Mouse (Mus musculus) liver, embryonic 16.5 days (tissue): ENCODE measurements around the gene Aldh3b2. TPM values are rescaled to one million over a fixed set of nuclear protein-coding genes. Genes with fewer than 3 reads are reported as not detected.

ENCODE experiments used
- ATAC-seq: fragments of 200-750 bp; cut with Nextera tagmentation; 2 replicates; pipeline ENCODE4 v1.8.0; 2017; ENCODE audit warnings: low read depth, mild to moderate bottlenecking, moderate number of reproducible peaks, moderate library complexity
- H3K27ac ChIP-seq: fragments of 300-500 bp; sonication (generic); 2 replicates; pipeline ENCODE4 v1.5.1; 2014; ENCODE audit warnings: mild to moderate bottlenecking, low read length
- H3K27me3 ChIP-seq: fragments of 300-500 bp; sonication (generic); 2 replicates; pipeline ENCODE4 v1.6.1; 2014; ENCODE audit warnings: low read depth, low read length, mixed read lengths; ENCODE audit not compliant: control insufficient read depth, insufficient read depth
- H3K36me3 ChIP-seq: fragments of 300-500 bp; sonication (generic); 2 replicates; pipeline ENCODE4 v1.6.1; 2014; ENCODE audit warnings: mild to moderate bottlenecking; ENCODE audit not compliant: control insufficient read depth, insufficient read depth
- H3K4me1 ChIP-seq: fragments of 300-500 bp; sonication (generic); 2 replicates; pipeline ENCODE4 v1.6.1; 2014; ENCODE audit warnings: low read depth, low read length, mixed read lengths; ENCODE audit not compliant: control insufficient read depth
- H3K4me2 ChIP-seq: fragments of 300-500 bp; sonication (generic); 2 replicates; pipeline ENCODE4 v1.6.1; 2014; ENCODE audit warnings: low read depth, low read length, mixed read lengths
- H3K4me3 ChIP-seq: fragments of 300-500 bp; sonication (generic); 2 replicates; pipeline ENCODE4 v1.5.1; 2014; ENCODE audit warnings: low read depth, mild to moderate bottlenecking, low read length
- H3K9ac ChIP-seq: fragments of 300-500 bp; sonication (generic); 2 replicates; pipeline ENCODE4 v1.6.1; 2014; ENCODE audit warnings: low read depth, low read length
- H3K9me3 ChIP-seq: fragments of 300-500 bp; sonication (generic); replicated peaks from 2 replicates; pipeline ENCODE4 v1.6.1; 2016; ENCODE audit warnings: low read length; ENCODE audit not compliant: control insufficient read depth
- WGBS: fragments of 180-500 bp; shearing (Covaris S2); extraction: QIAGEN DNeasy Blood & Tissue Kit; methylation state at CpG from one replicate; pipeline ENCODE4 v1.1.7; 2014; ENCODE audit not compliant: insufficient replicate concordance; 5-methylcytosine and 5-hydroxymethylcytosine counted together
- polyA plus RNA-seq: library from polyadenylated mRNA; unstranded; fragments of >200 nt; fragmentation: Nextera tagmentation; extraction: Ambion mirVana; gene quantifications from 2 replicates; pipeline ENCODE4 v1.2.1, GENCODE M21; 2015

Gene Aldh3b2
- polyA plus RNA-seq, 1 experiment from 2014 or later: 0.24 TPM

DNA sequence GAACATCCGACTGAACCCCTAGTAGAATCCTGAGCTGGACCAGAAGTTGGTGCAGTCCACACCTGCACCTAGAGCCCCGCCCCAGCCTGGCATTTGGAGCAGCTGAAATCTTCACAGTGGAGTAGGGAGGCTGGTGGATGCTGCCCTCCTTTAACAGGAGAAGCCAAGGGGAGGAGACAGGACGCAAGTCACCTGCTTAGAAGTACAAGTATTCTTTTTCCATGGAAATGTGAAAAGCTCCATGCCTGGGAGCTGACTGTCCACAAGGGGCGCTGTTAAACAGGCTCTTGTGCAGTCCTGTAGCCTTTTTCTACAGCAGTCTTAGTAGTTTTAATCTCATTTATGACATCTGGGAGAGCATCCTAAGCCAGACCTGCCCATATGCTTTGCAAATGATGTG lies 16.6 kb downstream of the Aldh3b2 start:
- no peaks in the 10 kb centered on the region for H3K36me3 ChIP-seq
- no peak overlapping the region for H3K9ac ChIP-seq
- no peak overlapping the region for H3K4me2 ChIP-seq
- no peak for ATAC-seq
- H3K9me3 ChIP-seq: no peaks in the 10 kb centered on the region
- H3K4me1 ChIP-seq: peaks cover 25% of the 10 kb centered on the region
- WGBS: 80% methylated on average over 4 of the region's 4 CpGs
- no peak overlapping the region for H3K4me3 ChIP-seq
- no peak overlapping the region for H3K27ac ChIP-seq
- H3K27me3 ChIP-seq: no peaks in the 10 kb centered on the region

DNA sequence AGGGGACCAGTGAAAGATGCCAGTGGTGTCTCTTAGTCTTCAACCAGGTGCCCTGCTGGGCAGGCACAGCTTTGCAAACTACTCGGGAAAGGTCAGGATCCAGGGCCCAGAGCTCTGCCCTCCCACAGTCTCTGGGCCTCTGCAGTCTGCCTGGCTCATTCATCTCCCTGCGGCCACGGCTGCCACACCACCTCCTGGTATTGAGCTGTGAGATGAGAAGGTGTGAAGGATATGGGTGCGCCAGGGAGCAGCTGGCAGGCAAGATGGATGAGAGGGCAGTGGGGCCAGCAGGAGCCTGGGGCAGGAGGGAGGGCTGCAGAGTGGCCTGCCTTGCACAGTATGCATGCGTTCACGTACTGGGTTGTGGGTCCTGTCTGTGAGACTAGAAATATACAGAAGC lies 18.7 kb downstream of the Aldh3b2 start:
- Histone ChIP-seq H3K4me3 (no peak overlapping the region), H3K4me1 (peaks cover 15% of the 10 kb centered on the region), H3K4me2 (no peak overlapping the region), H3K36me3 (no peaks in the 10 kb centered on the region), H3K9me3 (no peaks in the 10 kb centered on the region), H3K27ac (no peak overlapping the region), H3K9ac (no peak overlapping the region), H3K27me3 (no peaks in the 10 kb centered on the region)
- WGBS: 66% methylated on average over 6 of the region's 6 CpGs
- no peak for ATAC-seq

DNA sequence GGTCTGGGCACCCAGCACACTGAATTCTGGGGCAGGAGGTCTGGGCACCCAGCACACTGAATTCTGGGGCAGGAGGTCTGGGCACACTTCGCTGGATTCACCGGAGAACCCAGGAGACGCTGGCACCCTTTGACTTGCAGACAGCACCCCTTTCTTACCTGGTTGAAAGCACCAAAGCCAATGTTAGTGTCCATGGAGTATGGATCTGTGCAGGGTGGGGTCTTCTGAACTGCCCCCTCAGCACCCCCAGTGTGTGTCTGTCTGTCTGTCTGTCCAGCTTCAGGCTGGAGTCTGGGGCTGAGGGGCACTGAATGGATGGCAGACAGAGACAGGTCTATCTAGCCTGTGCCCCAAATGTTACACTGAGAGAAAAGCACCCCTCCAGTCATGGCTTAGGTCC lies 19.4 kb downstream of the Aldh3b2 start:
- Histone ChIP-seq H3K9me3 (no peaks in the 10 kb centered on the region), H3K4me3 (no peak overlapping the region), H3K9ac (no peak overlapping the region), H3K4me1 (peaks cover 7% of the 10 kb centered on the region; the same call in 1 of the 2 replicates), H3K27ac (no peak overlapping the region), H3K4me2 (no peak overlapping the region), H3K27me3 (no peaks in the 10 kb centered on the region), H3K36me3 (no peaks in the 10 kb centered on the region)
- 89% methylated on average over 3 of the region's 3 CpGs for WGBS
- no peak for ATAC-seq

DNA sequence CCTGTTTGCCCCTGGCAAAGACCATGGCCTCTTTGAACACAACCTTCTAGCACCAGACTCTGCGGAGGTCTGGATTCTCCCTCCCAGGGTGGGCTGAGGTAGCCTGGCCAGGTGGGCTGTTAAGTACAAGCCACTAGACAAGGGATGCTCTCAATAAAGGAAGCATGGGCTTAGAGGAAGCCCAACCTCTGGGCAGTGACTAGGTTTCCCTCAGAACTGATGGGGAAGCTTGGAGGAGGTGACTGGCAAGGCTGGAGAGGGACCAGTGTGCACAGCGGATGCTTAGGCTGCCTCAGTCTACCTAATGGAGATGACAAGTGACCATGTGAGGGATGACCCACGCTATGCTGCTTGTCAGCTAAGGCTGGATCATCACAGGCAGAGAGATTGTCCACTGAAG lies 19.8 kb downstream of the Aldh3b2 start:
- no peak for ATAC-seq
- no peaks in the 10 kb centered on the region for H3K27me3 ChIP-seq
- no peak overlapping the region for H3K27ac ChIP-seq
- WGBS: 53% methylated on average over 3 of the region's 3 CpGs
- H3K9ac ChIP-seq: no peak overlapping the region
- H3K4me2 ChIP-seq: no peak overlapping the region
- no peaks in the 10 kb centered on the region for H3K36me3 ChIP-seq
- H3K4me3 ChIP-seq: no peak overlapping the region
- H3K4me1 ChIP-seq: 0 out of 2 replicates have a peak, but pooled peaks cover 3% of the 10 kb centered on the region
- no peaks in the 10 kb centered on the region for H3K9me3 ChIP-seq

DNA sequence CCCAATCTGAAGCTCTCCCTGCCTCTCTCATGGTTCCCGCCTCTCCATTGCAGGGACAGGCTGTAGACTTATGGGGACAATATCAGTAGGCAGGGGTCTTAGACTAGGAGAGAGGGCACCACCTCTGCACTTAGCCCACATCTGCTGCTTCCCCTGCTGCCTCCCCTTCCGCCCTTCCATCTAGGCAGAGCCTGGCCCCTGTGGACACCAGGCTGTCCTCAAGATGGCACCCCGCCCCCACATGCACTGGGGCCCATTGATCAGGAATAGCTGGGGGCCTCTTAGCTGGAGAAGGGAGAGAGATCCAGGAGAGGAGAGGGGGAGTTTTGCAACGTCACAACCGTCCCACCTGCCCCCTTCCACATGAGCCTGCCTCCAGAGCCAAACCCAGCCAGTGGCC lies 20.3 kb downstream of the Aldh3b2 start, which contains the start of gene Tbx10:
Tbx10 (plus strand) TSS at position 337 of the 400 bp plus-strand sequence.
- Histone ChIP-seq H3K9me3 (no peaks in the 10 kb centered on the region), H3K4me2 (no peak within 1 kb of the TSS), H3K4me3 (no peak within 1 kb of the TSS), H3K4me1 (no peaks in the 10 kb centered on the region), H3K9ac (no peak within 1 kb of the TSS), H3K27me3 (no peaks in the 10 kb centered on the region), H3K36me3 (no peaks in the 10 kb centered on the region), H3K27ac (no peak within 1 kb of the TSS)
- no peak for ATAC-seq
- WGBS: 34% methylated on average over 5 of the region's 5 CpGs

DNA sequence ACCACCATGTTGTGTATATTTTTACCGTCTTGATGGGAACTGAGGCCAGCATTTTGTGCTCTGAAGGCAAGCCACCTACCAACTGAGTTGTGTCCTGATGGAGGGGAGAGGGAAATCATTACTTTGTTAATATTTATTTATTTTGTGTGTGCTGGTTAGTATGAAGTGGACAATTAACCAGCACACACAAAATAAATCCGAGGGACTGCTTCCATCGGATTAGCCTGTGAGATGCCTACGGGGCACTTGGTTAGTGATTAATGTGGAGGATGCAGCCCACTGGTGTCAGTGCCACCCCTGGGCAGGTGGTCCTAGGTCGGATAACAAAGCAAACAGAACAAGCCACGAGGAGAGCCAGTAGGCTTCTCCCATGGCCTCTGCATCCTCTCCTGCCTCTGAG lies 22.8 kb downstream of the Aldh3b2 start:
- Histone ChIP-seq H3K4me2 (no peak overlapping the region), H3K27me3 (no peaks in the 10 kb centered on the region), H3K4me1 (peaks cover 7% of the 10 kb centered on the region), H3K9me3 (no peaks in the 10 kb centered on the region), H3K4me3 (no peak overlapping the region), H3K9ac (no peak overlapping the region), H3K36me3 (no peaks in the 10 kb centered on the region), H3K27ac (no peak overlapping the region)
- no peak for ATAC-seq
- 62% methylated on average over 6 of the region's 6 CpGs for WGBS

DNA sequence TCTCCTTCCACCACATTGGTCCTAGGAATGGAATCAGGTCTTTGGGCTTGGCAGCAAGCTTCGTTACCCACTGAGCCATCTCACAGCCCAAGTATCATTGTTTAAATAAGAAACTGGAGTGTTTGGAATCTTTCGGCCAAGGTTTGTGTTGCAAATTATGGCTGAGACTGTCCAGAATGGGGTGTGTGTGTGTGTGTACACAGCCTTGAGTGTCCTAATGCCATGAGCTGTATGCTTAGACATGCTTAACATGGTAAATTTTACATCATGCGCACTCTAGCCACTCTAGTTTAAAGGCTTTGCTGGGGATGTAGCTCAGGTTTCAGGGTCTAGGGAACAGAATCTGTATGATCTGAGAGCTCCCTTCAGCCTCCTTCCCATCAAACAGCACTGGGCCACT lies 23.4 kb downstream of the Aldh3b2 start:
- no peaks in the 10 kb centered on the region for H3K9me3 ChIP-seq
- no peaks in the 10 kb centered on the region for H3K27me3 ChIP-seq
- no peak for ATAC-seq
- H3K27ac ChIP-seq: no peak overlapping the region
- H3K4me1 ChIP-seq: peaks cover 7% of the 10 kb centered on the region
- WGBS: 76% methylated on average over 3 of the region's 3 CpGs
- no peak overlapping the region for H3K4me2 ChIP-seq
- H3K4me3 ChIP-seq: no peak overlapping the region
- no peak overlapping the region for H3K9ac ChIP-seq
- no peaks in the 10 kb centered on the region for H3K36me3 ChIP-seq

DNA sequence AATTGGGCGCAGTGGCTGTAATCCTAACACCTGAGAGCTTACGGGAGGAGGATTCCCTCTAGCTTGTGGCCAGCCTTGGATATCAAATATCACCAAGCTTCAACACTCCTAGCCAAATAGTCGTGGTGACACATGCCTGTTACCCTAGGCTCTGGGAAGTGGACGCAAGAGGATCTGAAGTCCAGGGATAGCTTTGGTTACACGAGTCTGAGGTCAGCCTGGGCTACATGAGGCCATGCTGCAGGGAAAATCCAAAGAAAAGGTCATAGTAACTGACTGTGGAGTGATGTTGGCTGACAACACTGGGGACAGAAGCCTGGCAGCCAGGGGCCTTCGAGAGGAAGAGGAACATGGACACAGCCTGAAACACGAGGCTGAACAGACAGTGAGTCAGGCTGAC lies 24.0 kb downstream of the Aldh3b2 start:
- Histone ChIP-seq H3K4me2 (no peak overlapping the region), H3K27ac (no peak overlapping the region), H3K36me3 (no peaks in the 10 kb centered on the region), H3K9ac (no peak overlapping the region), H3K4me3 (no peak overlapping the region), H3K27me3 (no peaks in the 10 kb centered on the region), H3K9me3 (no peaks in the 10 kb centered on the region), H3K4me1 (peaks cover 12% of the 10 kb centered on the region)
- 52% methylated on average over 7 of the region's 7 CpGs for WGBS
- ATAC-seq: no peak

DNA sequence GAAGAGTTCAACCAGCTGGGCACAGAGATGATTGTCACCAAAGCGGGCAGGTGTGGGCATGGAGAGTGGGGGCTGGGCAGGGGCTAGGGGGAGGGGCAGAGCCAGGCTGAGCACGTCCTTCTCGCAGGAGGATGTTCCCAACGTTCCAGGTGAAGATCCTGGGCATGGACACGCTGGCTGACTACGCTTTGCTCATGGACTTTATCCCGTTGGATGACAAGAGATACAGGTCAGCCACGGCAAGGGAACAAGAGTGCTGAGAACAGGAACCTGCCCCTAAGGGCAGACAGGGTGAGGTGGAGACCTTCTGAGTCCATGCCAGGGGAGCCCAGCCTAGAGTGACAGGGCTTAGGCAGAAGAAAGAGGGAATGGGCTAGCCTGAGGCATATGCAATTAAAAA lies 24.6 kb downstream of the Aldh3b2 start:
- H3K4me3 ChIP-seq: no peak overlapping the region
- WGBS: 65% methylated on average over 8 of the region's 8 CpGs
- no peak overlapping the region for H3K27ac ChIP-seq
- no peaks in the 10 kb centered on the region for H3K9me3 ChIP-seq
- ATAC-seq: no peak
- no peak overlapping the region for H3K4me2 ChIP-seq
- peaks cover 17% of the 10 kb centered on the region for H3K4me1 ChIP-seq
- no peak overlapping the region for H3K9ac ChIP-seq
- no peaks in the 10 kb centered on the region for H3K27me3 ChIP-seq
- H3K36me3 ChIP-seq: no peaks in the 10 kb centered on the region
